Mouse (Mus musculus): ENCODE measurements at regions not wholly inside any gene's neighbourhood (a gene's known extent, or its start where the extent isn't known, plus 50 kb on each side); places are given as distances from the start of the nearest gene placed in this dataset.

DNA sequence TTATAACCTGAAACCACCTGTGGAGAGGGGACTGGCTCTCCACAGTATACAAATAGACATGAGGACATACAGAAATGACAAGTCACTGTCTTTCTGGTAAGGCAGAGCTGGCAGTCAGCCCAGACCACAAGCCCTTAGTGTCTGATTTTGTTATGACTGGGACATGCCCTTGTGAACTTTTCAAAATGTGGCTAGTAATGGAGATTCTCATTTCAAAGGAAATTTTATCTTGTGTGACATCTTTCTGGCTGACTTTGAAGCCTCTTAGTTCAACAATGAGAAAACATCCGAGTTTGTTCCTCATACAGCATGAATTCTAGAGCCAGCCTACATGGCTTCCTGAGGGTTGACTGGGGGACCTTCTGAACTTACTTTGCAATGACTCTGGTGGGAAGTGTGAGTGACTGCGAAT lies 173.8 kb upstream of the Rnaseh2b start:
- TF ChIP-seq ZNF384 (IDR thresholded peaks at IDR 0.05; ENCODE audit: low read depth, low read length) (no peak), MAFK (IDR thresholded peaks at IDR 0.05; ENCODE audit: insufficient read depth, low read depth, low read length) (no peak)

Measured in ES-E14 (cell line).